Mouse (Mus musculus) midbrain, embryonic 13.5 days (tissue): ENCODE measurements around the gene Axin2. TPM values are rescaled to one million over a fixed set of nuclear protein-coding genes. Genes with fewer than 3 reads are reported as not detected.

ENCODE experiments used
- ATAC-seq: fragments of 200-750 bp; cut with Nextera tagmentation; 2 replicates; pipeline ENCODE4 v1.8.0; 2017; ENCODE audit warnings: mild to moderate bottlenecking, moderate TSS enrichment, moderate library complexity
- H3K27ac ChIP-seq: fragments of 300-500 bp; sonication (generic); 2 replicates; pipeline ENCODE4 v1.5.1; 2015; ENCODE audit warnings: inconsistent platforms, mild to moderate bottlenecking, moderate library complexity
- H3K27me3 ChIP-seq: fragments of 300-500 bp; sonication (generic); 2 replicates; pipeline ENCODE4 v1.6.1; 2015; ENCODE audit warnings: mild to moderate bottlenecking, inconsistent platforms
- H3K36me3 ChIP-seq: fragments of 300-500 bp; sonication (generic); 2 replicates; pipeline ENCODE4 v1.6.1; 2015; ENCODE audit warnings: mild to moderate bottlenecking, inconsistent platforms
- H3K4me1 ChIP-seq: fragments of 300-500 bp; sonication (generic); replicated peaks from 2 replicates; pipeline ENCODE4 v1.6.1; 2015; ENCODE audit warnings: inconsistent platforms
- H3K4me2 ChIP-seq: fragments of 300-500 bp; sonication (generic); replicated peaks from 2 replicates; pipeline ENCODE4 v1.6.1; 2015; ENCODE audit warnings: moderate library complexity, mild to moderate bottlenecking, inconsistent platforms
- H3K4me3 ChIP-seq: fragments of 300-500 bp; sonication (generic); replicated peaks from 2 replicates; pipeline ENCODE4 v1.5.1; 2015; ENCODE audit warnings: mild to moderate bottlenecking, inconsistent platforms
- H3K9ac ChIP-seq: fragments of 300-500 bp; sonication (generic); replicated peaks from 2 replicates; pipeline ENCODE4 v1.6.1; 2015; ENCODE audit warnings: mild to moderate bottlenecking, inconsistent platforms
- H3K9me3 ChIP-seq: fragments of 300-500 bp; sonication (generic); 2 replicates; pipeline ENCODE4 v1.6.1; 2016; ENCODE audit warnings: mild to moderate bottlenecking, inconsistent platforms
- WGBS: fragments of 180-500 bp; shearing (Covaris S2); methylation state at CpG from one replicate; pipeline ENCODE4 v1.1.7; 2015; 5-methylcytosine and 5-hydroxymethylcytosine counted together
- polyA plus RNA-seq: library from polyadenylated mRNA; unstranded; fragments of >200 nt; fragmentation: Nextera tagmentation; extraction: Ambion mirVana; gene quantifications from 2 replicates; pipeline ENCODE4 v1.2.1, GENCODE M21; 2015

The Axin2 gene
- polyA plus RNA-seq, 1 experiment from 2014 or later = 17.2 TPM

DNA sequence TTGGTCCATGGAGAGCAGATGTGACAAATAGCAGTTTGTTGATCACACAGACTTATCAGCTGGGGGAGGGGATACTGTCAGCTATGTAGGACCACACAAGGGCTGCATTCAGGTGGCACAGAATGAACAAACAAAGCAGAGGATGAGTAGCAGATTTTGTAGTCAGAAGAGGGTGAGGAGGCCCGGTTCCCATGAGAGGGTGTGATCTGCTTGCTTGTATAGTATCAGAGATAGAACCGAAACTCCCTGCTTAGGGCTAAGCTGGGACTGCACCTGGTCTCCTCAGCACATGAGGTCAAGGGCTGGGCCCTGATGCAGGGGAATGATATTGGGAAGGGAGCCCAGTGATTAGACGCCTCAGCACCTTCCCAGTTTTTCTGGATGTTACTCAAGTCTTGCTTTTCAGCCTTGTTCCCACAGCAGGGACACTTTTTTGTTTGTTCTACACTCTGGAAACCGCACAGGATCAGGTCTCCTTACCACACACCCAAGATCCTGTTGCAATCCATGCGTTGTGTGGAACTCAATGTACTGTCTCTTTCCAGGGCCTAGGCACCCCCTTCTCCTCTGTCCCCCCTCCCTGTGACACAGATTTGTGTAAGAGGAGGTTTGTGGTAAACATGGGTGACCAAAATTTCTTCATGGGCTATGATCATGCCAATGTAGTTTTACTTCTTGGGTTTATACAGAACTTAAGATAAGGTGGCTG is 64.7 kb downstream of the Axin2 start:
- no peaks in the 10 kb centered on the region for H3K36me3 ChIP-seq
- no peaks in the 10 kb centered on the region for H3K27me3 ChIP-seq
- no peak overlapping the region for H3K9ac ChIP-seq
- no peaks in the 10 kb centered on the region for H3K9me3 ChIP-seq
- ATAC-seq = no peak
- no peak overlapping the region for H3K27ac ChIP-seq
- no peak overlapping the region for H3K4me2 ChIP-seq
- no peak overlapping the region for H3K4me3 ChIP-seq
- H3K4me1 ChIP-seq = no peaks in the 10 kb centered on the region
- WGBS = 79% methylated on average over 5 of the region's 5 CpGs

DNA sequence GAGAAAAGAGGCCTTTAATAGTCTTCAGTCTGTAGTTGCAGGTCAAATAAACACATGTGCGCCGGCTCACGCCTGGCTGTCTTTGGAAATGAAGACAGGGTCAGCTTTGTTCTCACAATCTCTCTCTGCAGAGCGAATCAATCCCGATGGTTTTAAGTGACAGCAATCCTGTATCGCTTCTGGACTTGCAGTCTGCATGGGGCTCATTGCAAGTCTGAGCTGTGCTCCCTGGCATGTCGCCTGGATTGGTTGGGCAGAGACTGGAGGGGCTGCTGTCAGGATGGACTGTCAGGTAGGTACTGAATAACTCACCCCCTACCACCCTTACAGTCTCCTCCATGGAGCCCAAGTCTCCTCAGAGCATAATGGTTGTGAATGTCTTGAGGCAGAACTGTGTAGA is 65.7 kb downstream of the Axin2 start:
- Histone ChIP-seq H3K27me3 (no peaks in the 10 kb centered on the region), H3K27ac (no peak overlapping the region), H3K4me2 (no peak overlapping the region), H3K36me3 (no peaks in the 10 kb centered on the region), H3K4me1 (no peaks in the 10 kb centered on the region), H3K9ac (no peak overlapping the region), H3K4me3 (no peak overlapping the region), H3K9me3 (no peaks in the 10 kb centered on the region)
- ATAC-seq = no peak
- 82% methylated on average over 7 of the region's 7 CpGs for WGBS

DNA sequence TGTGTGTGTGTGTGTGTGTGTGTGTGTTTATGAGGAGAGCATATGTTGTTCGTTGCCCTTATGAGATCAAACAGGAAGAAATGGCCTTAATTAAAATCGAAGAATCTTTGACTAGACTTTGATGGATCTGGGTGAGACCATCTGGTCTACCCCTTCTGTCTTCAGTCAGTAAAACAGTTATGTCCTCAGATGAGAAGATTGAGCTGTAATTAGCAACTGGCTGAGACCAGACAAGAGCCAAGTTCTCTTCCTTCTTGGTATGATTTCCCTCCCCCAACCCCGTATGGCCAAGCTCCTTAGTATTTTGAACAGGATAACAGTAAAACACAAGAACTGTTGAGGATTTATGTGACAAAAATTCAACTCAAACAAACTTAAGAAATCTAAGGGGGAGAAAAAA is 67.1 kb downstream of the Axin2 start:
- WGBS = 88% methylated on average over 3 of the region's 3 CpGs
- Histone ChIP-seq H3K27ac (no peak overlapping the region), H3K36me3 (no peaks in the 10 kb centered on the region), H3K9ac (no peak overlapping the region), H3K27me3 (no peaks in the 10 kb centered on the region), H3K4me1 (no peaks in the 10 kb centered on the region), H3K4me2 (no peak overlapping the region), H3K9me3 (no peaks in the 10 kb centered on the region), H3K4me3 (no peak overlapping the region)
- no peak for ATAC-seq

DNA sequence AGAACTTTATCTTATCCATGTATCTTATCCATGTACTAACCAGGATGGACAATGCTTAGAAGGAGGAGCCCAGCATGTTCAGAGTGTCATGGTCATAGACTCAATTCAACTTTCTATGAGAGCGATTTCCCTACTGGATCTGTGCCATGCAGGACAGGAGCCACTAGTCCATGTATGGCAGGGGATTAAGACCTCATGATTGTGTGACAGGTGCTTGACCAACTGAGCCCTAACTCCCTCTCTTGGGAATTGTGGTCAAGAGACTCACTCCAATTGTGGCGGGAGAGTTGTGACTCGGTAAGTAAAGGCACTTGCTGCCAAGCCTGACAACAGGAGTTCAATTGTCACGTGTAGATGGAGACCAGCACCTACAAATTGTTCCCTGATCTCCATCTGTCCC is 67.6 kb downstream of the Axin2 start:
- no peak overlapping the region for H3K9ac ChIP-seq
- WGBS = 95% methylated on average over 4 of the region's 4 CpGs

DNA sequence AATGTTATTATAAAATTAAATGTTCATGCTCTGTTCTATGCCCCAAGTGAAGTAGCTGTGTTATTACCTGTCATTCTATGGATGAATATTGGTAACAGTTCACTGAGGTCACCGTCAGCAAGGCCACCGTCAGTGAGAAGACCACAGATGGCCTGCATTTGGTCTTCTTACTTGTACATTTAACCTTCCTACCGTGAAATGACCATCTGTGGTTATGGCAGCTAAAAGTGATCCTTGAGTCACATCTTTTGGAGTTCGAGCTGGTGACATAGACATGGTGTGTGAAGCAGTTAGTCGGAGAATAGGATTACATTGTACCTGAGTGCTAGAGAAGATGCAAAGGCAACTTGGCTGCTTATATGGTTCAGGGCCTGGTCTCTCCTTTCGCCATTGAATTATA is 68.1 kb downstream of the Axin2 start:
- H3K9me3 ChIP-seq = no peaks in the 10 kb centered on the region
- H3K4me2 ChIP-seq = no peak overlapping the region
- no peak for ATAC-seq
- H3K9ac ChIP-seq = no peak overlapping the region
- 95% methylated on average over 6 of the region's 6 CpGs for WGBS
- no peaks in the 10 kb centered on the region for H3K4me1 ChIP-seq
- H3K27ac ChIP-seq = no peak overlapping the region
- no peaks in the 10 kb centered on the region for H3K27me3 ChIP-seq
- no peak overlapping the region for H3K4me3 ChIP-seq
- no peaks in the 10 kb centered on the region for H3K36me3 ChIP-seq

More for the DNA sequence above, 67.6 kb downstream of the Axin2 start:
- Histone ChIP-seq H3K27ac (no peak overlapping the region), H3K4me1 (no peaks in the 10 kb centered on the region), H3K36me3 (no peaks in the 10 kb centered on the region), H3K4me3 (no peak overlapping the region), H3K27me3 (no peaks in the 10 kb centered on the region), H3K9me3 (no peaks in the 10 kb centered on the region), H3K4me2 (no peak overlapping the region)
- no peak for ATAC-seq

DNA sequence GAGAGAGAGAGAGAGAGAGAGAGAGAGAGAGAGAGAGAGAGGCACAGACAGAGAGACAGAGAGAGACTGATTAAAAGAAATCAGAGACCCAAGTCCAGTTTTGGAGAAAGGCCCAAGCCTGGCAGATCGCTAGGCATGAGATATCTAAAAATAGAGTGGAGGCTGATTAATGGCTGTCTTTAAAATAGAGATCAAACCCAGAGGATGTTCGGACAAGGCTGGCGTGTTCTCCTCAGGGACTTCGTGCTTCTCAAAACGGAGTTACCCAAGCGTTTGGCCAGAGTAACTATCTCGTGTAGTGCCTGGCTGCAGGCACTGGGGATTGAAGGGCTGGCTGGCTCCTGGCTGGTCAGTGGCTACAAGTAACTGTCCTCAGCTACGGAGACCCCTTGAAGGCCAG is 69.8 kb downstream of the Axin2 start:
- Histone ChIP-seq H3K9me3 (no peaks in the 10 kb centered on the region), H3K36me3 (no peaks in the 10 kb centered on the region)
- 73% methylated on average over 8 of the region's 8 CpGs for WGBS

DNA sequence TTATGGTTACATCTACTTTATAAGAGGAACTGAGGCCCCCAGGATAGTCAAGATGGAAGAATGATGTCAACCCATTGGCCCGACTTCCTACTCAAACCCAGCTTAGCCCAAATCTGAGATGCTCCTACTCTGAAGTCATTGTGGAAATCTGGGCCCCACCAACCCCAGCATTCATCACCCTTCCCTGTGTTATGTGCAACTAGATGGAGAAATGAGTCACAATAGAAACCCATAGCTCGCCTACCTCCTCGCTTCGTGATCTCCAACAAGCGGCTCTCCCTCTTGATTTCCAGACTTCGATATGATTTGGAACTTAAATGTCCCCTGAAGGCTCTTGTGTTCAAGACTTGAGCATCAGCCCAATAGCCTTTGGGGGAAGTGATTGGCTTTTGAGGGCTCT is 73.3 kb downstream of the Axin2 start:
- 96% methylated on average over 6 of the region's 6 CpGs for WGBS
- ATAC-seq = no peak
- H3K9me3 ChIP-seq = no peaks in the 10 kb centered on the region
- no peaks in the 10 kb centered on the region for H3K36me3 ChIP-seq
- no peak overlapping the region for H3K4me2 ChIP-seq
- H3K27me3 ChIP-seq = no peaks in the 10 kb centered on the region
- no peak overlapping the region for H3K27ac ChIP-seq
- H3K9ac ChIP-seq = no peak overlapping the region
- H3K4me3 ChIP-seq = no peak overlapping the region
- no peaks in the 10 kb centered on the region for H3K4me1 ChIP-seq

More for the DNA sequence above, 69.8 kb downstream of the Axin2 start:
- no peak overlapping the region for H3K4me3 ChIP-seq
- no peak overlapping the region for H3K9ac ChIP-seq
- no peak overlapping the region for H3K4me2 ChIP-seq
- no peaks in the 10 kb centered on the region for H3K4me1 ChIP-seq
- ATAC-seq = no peak
- no peaks in the 10 kb centered on the region for H3K27me3 ChIP-seq
- no peak overlapping the region for H3K27ac ChIP-seq

DNA sequence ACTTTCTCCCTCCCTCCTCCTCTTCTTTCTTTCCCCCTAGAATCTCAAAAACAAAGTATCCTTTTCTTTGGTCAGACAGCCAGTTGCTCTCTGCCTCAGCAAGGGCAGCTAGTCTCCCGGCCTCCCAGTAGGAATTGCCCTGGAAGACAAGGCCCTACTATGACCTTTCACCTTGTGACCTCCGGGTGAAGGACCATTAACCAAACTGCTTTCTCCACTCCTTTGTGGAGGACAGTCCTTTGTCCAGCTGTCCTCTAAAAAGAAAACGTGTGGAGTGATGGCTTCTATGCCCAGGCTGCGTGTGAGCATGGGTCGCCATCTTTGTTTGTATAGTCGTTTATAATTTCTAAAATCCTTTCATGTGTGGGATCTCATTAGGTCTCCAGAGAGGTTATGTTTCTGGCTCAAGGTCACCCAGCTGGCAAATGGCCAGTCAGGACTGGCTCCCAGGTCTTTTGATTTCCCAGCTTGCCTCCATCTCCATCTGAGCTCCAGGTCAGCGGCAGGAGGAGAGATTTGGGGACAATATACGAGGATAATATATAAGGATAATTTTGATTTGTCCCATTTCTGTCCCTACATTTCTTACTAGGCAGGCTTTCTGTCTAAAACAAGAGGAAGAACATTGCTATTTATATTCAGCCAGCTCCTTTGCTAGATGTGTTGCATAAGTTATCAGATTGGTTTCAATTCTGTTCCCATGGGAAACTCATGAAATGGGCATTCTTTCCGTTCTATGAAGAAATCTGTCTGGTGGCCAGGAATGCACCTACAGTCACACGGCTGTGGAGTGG is 75.2 kb downstream of the Axin2 start:
- no peak overlapping the region for H3K4me2 ChIP-seq
- no peak overlapping the region for H3K4me3 ChIP-seq
- no peaks in the 10 kb centered on the region for H3K4me1 ChIP-seq
- no peak overlapping the region for H3K9ac ChIP-seq
- 35% methylated on average over 10 of the region's 10 CpGs for WGBS
- 0 out of 2 replicates have a peak, but pooled peaks cover 3% of the 10 kb centered on the region for H3K36me3 ChIP-seq
- no peaks in the 10 kb centered on the region for H3K27me3 ChIP-seq
- H3K27ac ChIP-seq = no peak overlapping the region
- H3K9me3 ChIP-seq = peaks cover 2% of the 10 kb centered on the region; the same call in 1 of the 2 replicates
- ATAC-seq = no peak

DNA sequence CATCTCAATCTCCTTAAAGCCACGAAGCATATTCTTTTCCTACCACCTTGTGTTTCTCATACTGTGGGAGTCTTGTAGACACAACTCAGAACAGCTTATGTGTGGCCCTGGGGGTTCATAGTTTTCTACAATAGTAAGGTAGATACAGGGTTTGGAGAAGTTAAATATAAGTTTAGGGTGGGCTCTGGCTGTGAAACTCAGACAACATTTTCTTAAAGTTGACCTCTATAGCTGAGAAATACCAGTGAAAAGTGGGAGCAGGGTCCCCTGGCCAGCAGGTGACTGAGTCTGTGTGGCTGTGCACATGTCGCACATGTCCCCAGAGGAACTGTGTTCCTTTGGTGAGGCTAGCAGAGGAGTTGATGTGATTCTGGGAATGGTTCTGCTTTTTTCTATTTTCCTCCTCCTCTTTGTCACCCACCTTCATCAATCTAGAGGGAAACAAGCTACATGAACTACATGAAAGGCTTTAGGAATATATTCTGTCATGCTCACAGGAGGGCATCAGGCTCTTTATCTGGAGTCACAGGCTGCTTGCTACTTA is 75.9 kb downstream of the Axin2 start:
- WGBS = 79% methylated on average over 2 of the region's 2 CpGs
- H3K4me3 ChIP-seq = no peak overlapping the region
- no peak overlapping the region for H3K9ac ChIP-seq
- H3K36me3 ChIP-seq = 0 out of 2 replicates have a peak, but pooled peaks cover 3% of the 10 kb centered on the region
- no peaks in the 10 kb centered on the region for H3K27me3 ChIP-seq
- peaks cover 9% of the 10 kb centered on the region for H3K9me3 ChIP-seq
- no peak overlapping the region for H3K27ac ChIP-seq
- ATAC-seq = no peak
- H3K4me2 ChIP-seq = no peak overlapping the region
- no peaks in the 10 kb centered on the region for H3K4me1 ChIP-seq

DNA sequence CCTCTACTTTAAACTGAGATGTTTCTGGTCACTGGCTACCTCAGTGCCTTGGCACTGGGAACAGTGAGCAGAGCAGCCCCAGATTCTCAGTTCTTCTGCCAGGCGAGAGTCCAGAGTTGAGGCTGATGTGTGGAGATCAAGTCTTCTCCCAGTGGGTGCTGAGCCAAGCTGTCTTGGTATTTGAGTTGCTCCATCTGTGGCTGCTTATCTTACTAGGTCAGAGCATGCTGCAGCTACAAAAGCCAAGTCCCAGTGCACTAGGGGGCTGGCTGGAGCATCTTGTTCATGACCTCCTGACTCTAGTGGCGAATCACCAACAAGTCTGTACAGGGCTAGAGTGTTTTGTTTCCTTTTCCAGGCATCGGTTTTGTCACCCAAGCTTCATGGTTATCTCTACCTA is 77.7 kb downstream of the Axin2 start:
- 88% methylated on average over 3 of the region's 3 CpGs for WGBS
- Histone ChIP-seq H3K27me3 (no peaks in the 10 kb centered on the region), H3K9ac (no peak overlapping the region), H3K4me1 (no peaks in the 10 kb centered on the region), H3K4me3 (no peak overlapping the region), H3K4me2 (no peak overlapping the region), H3K36me3 (0 out of 2 replicates have a peak, but pooled peaks cover 3% of the 10 kb centered on the region), H3K27ac (no peak overlapping the region), H3K9me3 (peaks cover 15% of the 10 kb centered on the region)
- ATAC-seq = no peak
